Mouse (Mus musculus): Measurements from ENCODE around the gene Rnh1. TPM values are rescaled to one million over a fixed set of nuclear protein-coding genes. Genes with fewer than 3 reads are reported as not detected.

Rnh1 gene
- total and polyA plus RNA-seq, 3 experiments: 71.4 to 94.5 TPM; not detected in 1

GRCm38 (mm10) chr7:141145403-141145802 is 27.3 kb downstream of the Rnh1 start:
- H3K4me1 ChIP-seq (ENCODE audit: control insufficient read depth in 1 of 2, insufficient read depth in 2 of 2, low read length in 2 of 2): peaks cover 35 to 42% of the 10 kb centered on the region in 2 experiments
- TF ChIP-seq CHD1 (IDR thresholded peaks at IDR 0.05; ENCODE audit: low read depth, low read length): no peak
- TF ChIP-seq KAT2A (conservative IDR thresholded peaks at IDR 0.05; ENCODE audit: low read depth, low read length): no peak
- no peaks in the 10 kb centered on the region for H3K79me2 ChIP-seq (ENCODE audit: control insufficient read depth, insufficient read depth, low read length, poor library complexity)
- H3K27ac ChIP-seq (ENCODE audit: control insufficient read depth, low read depth, low read length): no peak overlapping the region
- H3K27me3 ChIP-seq (ENCODE audit: control insufficient read depth in 1 of 2, insufficient read depth in 2 of 2, low read length in 2 of 2): no peaks in the 10 kb centered on the region
- no peak overlapping the region for H3K9ac ChIP-seq (ENCODE audit: control insufficient read depth, low read depth, low read length, poor library complexity, severe bottlenecking)
- peaks cover 3 to 27% of the 10 kb centered on the region in 2 experiments for H3K36me3 ChIP-seq (ENCODE audit: control insufficient read depth in 1 of 2, insufficient read depth in 2 of 2, low read length in 2 of 2)
- no peak for DNase-seq (ENCODE audit: low read depth, low spot score)
- H3K9me3 ChIP-seq (replicated peaks; ENCODE audit: insufficient read depth, low read length): no peaks in the 10 kb centered on the region
- H3K4me3 ChIP-seq (ENCODE audit: control insufficient read depth in 1 of 2, insufficient read depth in 1 of 2, low read depth in 2 of 2, low read length in 2 of 2): no peak overlapping the region

- TF ChIP-seq UBTF (IDR thresholded peaks at IDR 0.05; ENCODE audit: borderline replicate concordance, insufficient read depth, low read depth, low read length) (no peak), USF2 (IDR thresholded peaks at IDR 0.05; ENCODE audit: borderline replicate concordance in 1 of 2, insufficient read depth in 1 of 2, low read depth in 1 of 2, low read length in 2 of 2) (no peak), ZMIZ1 (IDR thresholded peaks at IDR 0.05; ENCODE audit: low read depth, low read length) (no peak), NRF1 (IDR thresholded peaks at IDR 0.05; ENCODE audit: insufficient read depth, low read depth, low read length, poor library complexity, severe bottlenecking) (no peak), TBP (IDR thresholded peaks at IDR 0.05; ENCODE audit: low read depth, low read length) (no peak), GATA1 (IDR thresholded peaks at IDR 0.05; ENCODE audit: low read depth, low read length) (no peak), MYB (IDR thresholded peaks at IDR 0.05; ENCODE audit: low read depth, low read length) (no peak), ZC3H11A (IDR thresholded peaks at IDR 0.05; ENCODE audit: low read depth, low read length) (no peak), RAD21 (IDR thresholded peaks at IDR 0.05; ENCODE audit: low read depth, low read length) (no peak)
- no peaks in the 10 kb centered on the region for H3K9me3 ChIP-seq (replicated peaks; ENCODE audit: insufficient read depth, low read length)
- peaks cover 35 to 42% of the 10 kb centered on the region in 2 experiments for H3K4me1 ChIP-seq (ENCODE audit: control insufficient read depth in 1 of 2, insufficient read depth in 2 of 2, low read length in 2 of 2)
- H3K4me3 ChIP-seq (ENCODE audit: control insufficient read depth in 1 of 2, insufficient read depth in 1 of 2, low read depth in 2 of 2, low read length in 2 of 2): no peak overlapping the region
- no peaks in the 10 kb centered on the region for H3K79me2 ChIP-seq (ENCODE audit: control insufficient read depth, insufficient read depth, low read length, poor library complexity)
- no peaks in the 10 kb centered on the region for H3K27me3 ChIP-seq (ENCODE audit: control insufficient read depth in 1 of 2, insufficient read depth in 2 of 2, low read length in 2 of 2)
- no peak overlapping the region for H3K9ac ChIP-seq (ENCODE audit: control insufficient read depth, low read depth, low read length, poor library complexity, severe bottlenecking)
- no peak for DNase-seq (ENCODE audit: low read depth, low spot score)
- H3K36me3 ChIP-seq (ENCODE audit: control insufficient read depth in 1 of 2, insufficient read depth in 2 of 2, low read length in 2 of 2): peaks cover 3 to 27% of the 10 kb centered on the region in 2 experiments
- no peak overlapping the region for H3K27ac ChIP-seq (ENCODE audit: control insufficient read depth, low read depth, low read length)
These were observed 28.0 kb downstream of the Rnh1 start for GRCm38 (mm10) chr7:141144650-141145049.

- Histone ChIP-seq H3K9me3 (replicated peaks; ENCODE audit: insufficient read depth, low read length) (no peaks in the 10 kb centered on the region), H3K4me1 (ENCODE audit: control insufficient read depth in 1 of 2, insufficient read depth in 2 of 2, low read length in 2 of 2) (peaks cover 35 to 42% of the 10 kb centered on the region in 2 experiments), H3K27me3 (ENCODE audit: control insufficient read depth in 1 of 2, insufficient read depth in 2 of 2, low read length in 2 of 2) (no peaks in the 10 kb centered on the region), H3K79me2 (ENCODE audit: control insufficient read depth, insufficient read depth, low read length, poor library complexity) (no peaks in the 10 kb centered on the region), H3K27ac (ENCODE audit: control insufficient read depth, low read depth, low read length) (no peak overlapping the region), H3K36me3 (ENCODE audit: control insufficient read depth in 1 of 2, insufficient read depth in 2 of 2, low read length in 2 of 2) (peaks cover 3 to 27% of the 10 kb centered on the region in 2 experiments), H3K4me3 (ENCODE audit: control insufficient read depth in 1 of 2, insufficient read depth in 1 of 2, low read depth in 2 of 2, low read length in 2 of 2) (no peak overlapping the region), H3K9ac (ENCODE audit: control insufficient read depth, low read depth, low read length, poor library complexity, severe bottlenecking) (no peak overlapping the region)
- no peak for TF ChIP-seq GATA1 (IDR thresholded peaks at IDR 0.05; ENCODE audit: low read depth, low read length)
- no peak for TF ChIP-seq E2F4 (IDR thresholded peaks at IDR 0.05; ENCODE audit: borderline replicate concordance, low read depth, low read length)
- no peak for TF ChIP-seq ZKSCAN1 (IDR thresholded peaks at IDR 0.05; ENCODE audit: low read depth, low read length)
- no peak for TF ChIP-seq MEF2A (IDR thresholded peaks at IDR 0.05; ENCODE audit: extremely low read depth, insufficient replicate concordance, low read depth, low read length, poor library complexity, severe bottlenecking)
- DNase-seq (ENCODE audit: low read depth, low spot score): no peak
These were observed 28.8 kb downstream of the Rnh1 start for GRCm38 (mm10) chr7:141143861-141144260.

Data from MEL (cell line).